Mouse (Mus musculus): ENCODE results near the gene Cend1. TPM values are rescaled to one million over a fixed set of nuclear protein-coding genes. Genes with fewer than 3 reads are reported as not detected.
A peak's percentile ranks its signal among the peaks of the same experiment; 100 is the strongest.

Cend1 gene
- polyA plus RNA-seq, 1 experiment from 2014 or later, result 0.27 TPM

DNA sequence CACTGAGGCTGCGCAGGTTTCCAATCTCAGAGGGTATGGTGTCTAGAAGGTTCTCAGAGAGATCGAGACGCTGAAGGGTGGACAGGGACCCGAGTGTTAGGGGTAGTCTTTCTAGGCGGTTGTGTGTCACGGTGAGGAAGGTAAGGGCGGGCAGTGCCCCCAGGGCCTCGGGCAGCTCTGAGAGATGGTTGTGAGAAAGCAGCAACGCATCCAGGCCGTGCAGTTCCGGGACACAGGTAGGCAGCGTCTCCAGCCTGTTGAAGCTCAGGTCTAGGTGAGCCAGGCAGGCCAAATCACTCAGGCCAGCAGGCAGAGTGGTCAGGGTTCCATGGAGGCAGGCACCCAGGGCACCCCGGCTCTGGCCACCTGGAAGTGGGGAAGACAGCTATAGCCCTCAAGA lies 12.9 kb upstream of the Cend1 start:
- Histone ChIP-seq H3K4me3 (ENCODE audit: low read depth, low read length) (peak overlapping the region; percentile 65), H3K36me3 (ENCODE audit: control insufficient read depth, insufficient read depth, low read length) (peaks cover 30% of the 10 kb centered on the region), H3K27me3 (replicated peaks; ENCODE audit: control insufficient read depth, insufficient read depth, low read length) (no peaks in the 10 kb centered on the region), H3K27ac (ENCODE audit: low read depth, low read length) (no peak overlapping the region; the same call in 1 of the 2 replicates), H3K4me1 (replicated peaks; ENCODE audit: control insufficient read depth, insufficient read depth, low read length) (peaks cover 20% of the 10 kb centered on the region), H3K9ac (ENCODE audit: low read depth, low read length) (peak overlapping the region; percentile 78; the same call in 1 of the 2 replicates), H3K4me2 (peak overlapping the region; percentile 90), H3K9me3 (ENCODE audit: control insufficient read depth, low read length) (no peaks in the 10 kb centered on the region)
- ATAC-seq (replicated peaks; ENCODE audit: low FRiP score) (no peak), DNase-seq (ENCODE audit: low spot score) (no peak)
- WGBS, result 91% methylated on average over 13 of the region's 13 CpGs

- Histone ChIP-seq H3K4me2 (peak overlapping the region; percentile 90), H3K36me3 (ENCODE audit: control insufficient read depth, insufficient read depth, low read length) (peaks cover 30% of the 10 kb centered on the region), H3K9me3 (ENCODE audit: control insufficient read depth, low read length) (no peaks in the 10 kb centered on the region), H3K9ac (ENCODE audit: low read depth, low read length) (no peak overlapping the region), H3K4me3 (ENCODE audit: low read depth, low read length) (0 out of 2 replicates have a peak overlapping the region, but pooled peaks have one; percentile 65), H3K27me3 (replicated peaks; ENCODE audit: control insufficient read depth, insufficient read depth, low read length) (no peaks in the 10 kb centered on the region), H3K27ac (ENCODE audit: low read depth, low read length) (no peak overlapping the region), H3K4me1 (replicated peaks; ENCODE audit: control insufficient read depth, insufficient read depth, low read length) (peaks cover 23% of the 10 kb centered on the region)
- no peak for ATAC-seq (replicated peaks; ENCODE audit: low FRiP score)
- WGBS, result 93% methylated on average over 9 of the region's 9 CpGs
- no peak for DNase-seq (ENCODE audit: low spot score)
These were observed 12.2 kb upstream of the Cend1 start for GRCm38 (mm10) chr7:141441460-141441859.

DNA sequence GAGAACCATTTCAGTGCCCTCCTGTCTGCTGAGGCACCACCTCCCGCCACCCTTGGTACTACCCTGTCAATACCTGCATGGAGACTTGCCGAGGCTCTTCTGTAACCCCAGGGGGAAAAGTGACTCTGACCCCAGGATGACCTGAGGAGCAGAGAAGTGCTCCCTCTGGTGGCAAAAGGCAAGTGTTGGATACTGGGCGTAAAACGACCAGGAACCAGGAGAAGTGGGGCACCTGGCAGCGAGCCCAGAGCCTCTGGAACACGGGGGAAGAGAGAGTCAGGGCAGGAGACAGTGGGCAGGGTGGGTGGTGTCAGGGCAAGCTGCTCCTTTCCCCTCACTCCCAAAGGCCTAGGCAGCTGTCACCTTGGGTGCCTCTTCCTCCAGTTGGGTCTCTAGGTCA lies 11.3 kb upstream of the Cend1 start:
- H3K4me1 ChIP-seq (replicated peaks; ENCODE audit: control insufficient read depth, insufficient read depth, low read length), result peaks cover 31% of the 10 kb centered on the region
- 42% methylated on average over 6 of the region's 6 CpGs for WGBS
- ATAC-seq (replicated peaks; ENCODE audit: low FRiP score) (no peak), DNase-seq (ENCODE audit: low spot score) (no peak)
- H3K9ac ChIP-seq (ENCODE audit: low read depth, low read length), result no peak overlapping the region
- no peak overlapping the region for H3K27ac ChIP-seq (ENCODE audit: low read depth, low read length)
- no peaks in the 10 kb centered on the region for H3K27me3 ChIP-seq (replicated peaks; ENCODE audit: control insufficient read depth, insufficient read depth, low read length)
- H3K9me3 ChIP-seq (ENCODE audit: control insufficient read depth, low read length), result no peaks in the 10 kb centered on the region
- H3K4me3 ChIP-seq (ENCODE audit: low read depth, low read length), result no peak overlapping the region
- no peak overlapping the region for H3K4me2 ChIP-seq
- peaks cover 30% of the 10 kb centered on the region for H3K36me3 ChIP-seq (ENCODE audit: control insufficient read depth, insufficient read depth, low read length)

DNA sequence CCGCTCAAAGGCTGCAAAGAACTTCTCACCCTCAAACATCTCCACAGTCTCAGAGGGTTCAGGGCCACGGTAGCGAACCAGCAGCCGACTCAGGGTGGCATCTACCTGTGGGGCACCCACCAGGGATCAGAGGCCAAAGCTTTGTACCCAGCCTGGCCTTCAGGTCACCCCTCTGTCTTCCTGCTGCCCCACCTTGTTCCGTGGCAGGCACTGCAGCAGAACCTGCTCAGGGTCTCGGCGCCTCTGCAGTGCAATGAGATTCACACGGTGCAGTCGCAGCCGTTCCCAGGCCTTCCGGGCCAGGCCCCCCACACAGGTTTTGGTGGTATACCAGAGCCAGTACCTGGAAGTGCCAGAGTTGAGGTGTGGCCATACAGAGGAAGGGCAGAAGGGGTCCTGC lies 10.5 kb upstream of the Cend1 start:
- Histone ChIP-seq H3K27ac (ENCODE audit: low read depth, low read length) (no peak overlapping the region), H3K4me1 (replicated peaks; ENCODE audit: control insufficient read depth, insufficient read depth, low read length) (peaks cover 36% of the 10 kb centered on the region), H3K36me3 (ENCODE audit: control insufficient read depth, insufficient read depth, low read length) (peaks cover 30% of the 10 kb centered on the region), H3K27me3 (replicated peaks; ENCODE audit: control insufficient read depth, insufficient read depth, low read length) (no peaks in the 10 kb centered on the region), H3K4me2 (no peak overlapping the region), H3K4me3 (ENCODE audit: low read depth, low read length) (no peak overlapping the region), H3K9me3 (ENCODE audit: control insufficient read depth, low read length) (no peaks in the 10 kb centered on the region), H3K9ac (ENCODE audit: low read depth, low read length) (no peak overlapping the region)
- 97% methylated on average over 11 of the region's 11 CpGs for WGBS
- DNase-seq (ENCODE audit: low spot score), result no peak
- ATAC-seq (replicated peaks; ENCODE audit: low FRiP score), result no peak

DNA sequence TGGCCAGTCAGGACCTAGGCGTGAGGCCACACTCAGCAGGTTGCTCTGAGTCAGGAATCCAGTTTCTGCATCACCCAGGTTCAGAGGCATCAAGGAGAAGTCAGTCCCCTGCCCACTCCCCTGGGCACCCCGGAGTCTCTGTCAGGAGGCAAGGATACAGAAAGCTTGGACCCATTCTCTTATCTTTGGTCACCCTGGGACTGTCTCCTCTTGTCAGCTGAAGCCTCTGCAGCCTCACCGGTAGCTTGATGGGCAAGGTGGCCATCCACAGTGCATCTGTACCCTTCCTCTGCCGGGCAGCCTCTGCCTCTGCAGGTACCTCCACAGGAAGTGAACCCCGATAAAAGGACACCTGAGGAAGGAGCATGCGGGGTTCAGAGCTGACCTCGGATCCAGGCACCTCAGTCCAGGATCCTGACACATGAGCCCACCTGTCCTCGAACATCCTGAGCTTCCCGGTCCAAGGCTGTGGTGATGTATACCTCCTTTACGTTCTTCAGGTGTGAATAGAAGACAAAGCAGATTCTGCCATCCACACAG lies 9.9 kb upstream of the Cend1 start:
- WGBS, result 96% methylated on average over 10 of the region's 10 CpGs
- H3K36me3 ChIP-seq (ENCODE audit: control insufficient read depth, insufficient read depth, low read length), result peaks cover 30% of the 10 kb centered on the region

DNA sequence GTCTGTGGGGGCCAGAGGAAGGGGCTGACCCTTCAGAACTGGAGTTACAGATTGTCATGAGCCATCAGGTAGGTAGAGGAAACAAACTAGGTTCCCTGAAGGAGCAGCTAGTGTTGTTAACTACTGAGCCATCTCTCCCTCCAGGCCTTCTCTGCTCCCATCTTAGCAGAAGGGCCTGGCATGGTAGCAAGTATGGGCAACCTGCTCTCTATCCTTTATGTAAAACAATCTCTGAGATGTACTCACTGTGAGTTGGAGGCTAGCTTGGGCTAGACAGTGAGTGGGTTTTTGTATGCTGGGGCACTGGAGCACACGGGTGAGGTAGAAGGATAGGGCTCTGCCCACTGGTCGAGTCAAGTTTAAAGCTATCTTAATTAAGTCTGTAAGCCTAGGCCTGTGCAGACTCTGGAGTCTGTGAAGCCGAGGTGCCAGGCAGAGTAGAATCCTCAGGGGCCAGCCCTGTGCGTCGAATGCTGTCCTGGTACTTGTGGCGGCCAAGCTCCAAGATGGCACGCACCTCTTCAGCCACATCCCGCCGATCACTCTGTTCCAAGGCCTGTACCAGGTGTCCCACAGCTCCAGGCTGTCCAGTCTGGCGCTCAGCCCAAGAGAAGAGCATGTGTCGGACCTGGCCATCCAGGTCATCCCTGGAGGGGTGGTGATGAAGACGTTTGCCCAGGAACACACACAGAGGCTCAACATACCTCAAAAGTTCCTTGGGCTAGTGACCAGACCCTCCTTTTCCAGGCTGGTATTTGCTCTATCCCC lies 9.1 kb upstream of the Cend1 start:
- H3K36me3 ChIP-seq (ENCODE audit: control insufficient read depth, insufficient read depth, low read length), result peaks cover 30% of the 10 kb centered on the region
- H3K4me3 ChIP-seq (ENCODE audit: low read depth, low read length), result no peak overlapping the region
- DNase-seq (ENCODE audit: low spot score) (no peak), ATAC-seq (replicated peaks; ENCODE audit: low FRiP score) (no peak)
- 0 out of 2 replicates have a peak overlapping the region, but pooled peaks have one; percentile 19 for H3K27ac ChIP-seq (ENCODE audit: low read depth, low read length)
- H3K27me3 ChIP-seq (replicated peaks; ENCODE audit: control insufficient read depth, insufficient read depth, low read length), result no peaks in the 10 kb centered on the region
- no peak overlapping the region for H3K4me2 ChIP-seq
- peaks cover 49% of the 10 kb centered on the region for H3K4me1 ChIP-seq (replicated peaks; ENCODE audit: control insufficient read depth, insufficient read depth, low read length)
- WGBS, result 92% methylated on average over 12 of the region's 12 CpGs
- no peaks in the 10 kb centered on the region for H3K9me3 ChIP-seq (ENCODE audit: control insufficient read depth, low read length)
- no peak overlapping the region for H3K9ac ChIP-seq (ENCODE audit: low read depth, low read length)

More for the DNA sequence above, 9.9 kb upstream of the Cend1 start:
- no peak overlapping the region for H3K4me2 ChIP-seq
- H3K27me3 ChIP-seq (replicated peaks; ENCODE audit: control insufficient read depth, insufficient read depth, low read length), result no peaks in the 10 kb centered on the region
- H3K9ac ChIP-seq (ENCODE audit: low read depth, low read length), result no peak overlapping the region
- peaks cover 42% of the 10 kb centered on the region for H3K4me1 ChIP-seq (replicated peaks; ENCODE audit: control insufficient read depth, insufficient read depth, low read length)
- no peak for DNase-seq (ENCODE audit: low spot score)
- no peak overlapping the region for H3K4me3 ChIP-seq (ENCODE audit: low read depth, low read length)
- no peak overlapping the region for H3K27ac ChIP-seq (ENCODE audit: low read depth, low read length)
- no peaks in the 10 kb centered on the region for H3K9me3 ChIP-seq (ENCODE audit: control insufficient read depth, low read length)
- no peak for ATAC-seq (replicated peaks; ENCODE audit: low FRiP score)

- Histone ChIP-seq H3K27me3 (replicated peaks; ENCODE audit: control insufficient read depth, insufficient read depth, low read length) (no peaks in the 10 kb centered on the region), H3K36me3 (ENCODE audit: control insufficient read depth, insufficient read depth, low read length) (peaks cover 32% of the 10 kb centered on the region), H3K27ac (ENCODE audit: low read depth, low read length) (peak within 1 kb of the TSS; percentile 68), H3K4me2 (peak within 1 kb of the TSS; percentile 98), H3K4me1 (replicated peaks; ENCODE audit: control insufficient read depth, insufficient read depth, low read length) (peaks cover 39% of the 10 kb centered on the region), H3K9me3 (ENCODE audit: control insufficient read depth, low read length) (no peaks in the 10 kb centered on the region), H3K4me3 (ENCODE audit: low read depth, low read length) (peak within 1 kb of the TSS; percentile 76), H3K9ac (ENCODE audit: low read depth, low read length) (peak within 1 kb of the TSS; percentile 85)
- 6% methylated on average over 53 of the region's 53 CpGs for WGBS
- ATAC-seq (replicated peaks; ENCODE audit: low FRiP score) (peak; percentile 79), DNase-seq (ENCODE audit: low spot score) (peak; percentile 89)
These were observed 8.2 kb upstream of the Cend1 start, which contains the start of gene Slc25a22 for GRCm38 (mm10) chr7:141437178-141438120. Slc25a22 (minus strand) TSS chr7:141437892.

- peaks cover 34% of the 10 kb centered on the region for H3K36me3 ChIP-seq (ENCODE audit: control insufficient read depth, insufficient read depth, low read length)
- WGBS, result 43% methylated on average over 2 of the region's 2 CpGs
- H3K4me3 ChIP-seq (ENCODE audit: low read depth, low read length), result peak overlapping the region; percentile 76
- H3K9me3 ChIP-seq (ENCODE audit: control insufficient read depth, low read length), result no peaks in the 10 kb centered on the region
- H3K27me3 ChIP-seq (replicated peaks; ENCODE audit: control insufficient read depth, insufficient read depth, low read length), result no peaks in the 10 kb centered on the region
- H3K4me2 ChIP-seq, result peak overlapping the region; percentile 98
- DNase-seq (ENCODE audit: low spot score) (no peak), ATAC-seq (replicated peaks; ENCODE audit: low FRiP score) (no peak)
- H3K27ac ChIP-seq (ENCODE audit: low read depth, low read length), result peak overlapping the region; percentile 68; the same call in 1 of the 2 replicates
- H3K9ac ChIP-seq (ENCODE audit: low read depth, low read length), result peak overlapping the region; percentile 85; the same call in 1 of the 2 replicates
- peaks cover 33% of the 10 kb centered on the region for H3K4me1 ChIP-seq (replicated peaks; ENCODE audit: control insufficient read depth, insufficient read depth, low read length)
These were observed 7.2 kb upstream of the Cend1 start for GRCm38 (mm10) chr7:141436523-141436892.

All from liver, embryonic 11.5 days (tissue).